Mouse (Mus musculus) bone marrow, adult 2 months (tissue): ENCODE measurements around the gene Ptprn2. TPM values are rescaled to one million over a fixed set of nuclear protein-coding genes. Genes with fewer than 3 reads are reported as not detected.

Experiments used
- H3K27ac ChIP-seq: fragments of 200-500 bp; 2 replicates; pipeline ENCODE4 v1.5.1; 2012; ENCODE audit warnings: low read depth, mild to moderate bottlenecking, control low read depth, inconsistent platforms, low read length; ENCODE audit not compliant: control insufficient read depth, poor library complexity, insufficient read depth
- H3K4me1 ChIP-seq: fragments of 200-500 bp; 2 replicates; pipeline ENCODE4 v1.6.1; 2011; ENCODE audit warnings: low read length; ENCODE audit not compliant: control insufficient read depth, insufficient read depth
- H3K4me3 ChIP-seq: fragments of 200-500 bp; replicated peaks from 2 replicates; pipeline ENCODE3; 2011; ENCODE audit warnings: mild to moderate bottlenecking, low read depth, low read length, control low read depth; ENCODE audit not compliant: control insufficient read depth
- CTCF ChIP-seq: fragments of 200-500 bp; IDR thresholded peaks from 2 replicates; pipeline ENCODE4 v1.5.1; 2011; ENCODE audit warnings: low read length, control low read depth; ENCODE audit not compliant: control insufficient read depth, insufficient read depth
- POLR2A ChIP-seq: fragments of 200-500 bp; IDR thresholded peaks from 2 replicates; pipeline ENCODE4 v1.6.1; 2011; ENCODE audit warnings: low read depth, mild to moderate bottlenecking, control low read depth, low read length, borderline replicate concordance; ENCODE audit not compliant: control insufficient read depth
- WGBS: fragments of 180-500 bp; shearing (Covaris S2); methylation state at CpG from one replicate; pipeline ENCODE4 v1.1.7; 2018; 5-methylcytosine and 5-hydroxymethylcytosine counted together
- polyA plus RNA-seq: library from polyadenylated mRNA; stranded (reverse); fragments of >200 nt; gene quantifications from 2 replicates; pipeline ENCODE4 v1.2.4, GENCODE M21; 2011; ENCODE audit warnings: low replicate concordance; ENCODE audit not compliant: missing spikeins, insufficient read depth, insufficient read length

Gene Ptprn2
- polyA plus RNA-seq, 1 experiment, result 0.35 TPM

GRCm38 (mm10) chr12:117034506-117034905 is 549.0 kb downstream of the Ptprn2 start:
- Histone ChIP-seq H3K4me3 (no peak overlapping the region), H3K27ac (no peak overlapping the region), H3K4me1 (no peaks in the 10 kb centered on the region)
- 76% methylated on average over 3 of the region's 3 CpGs for WGBS
- TF ChIP-seq POLR2A (no peak), CTCF (no peak)

- Histone ChIP-seq H3K27ac (no peak overlapping the region), H3K4me3 (no peak overlapping the region), H3K4me1 (no peaks in the 10 kb centered on the region)
- 2% methylated on average over 2 of the region's 2 CpGs for WGBS
- peak; percentile 57 for TF ChIP-seq CTCF
- no peak for TF ChIP-seq POLR2A
Measured at GRCm38 (mm10) chr12:117035243-117035642, 549.7 kb downstream of the Ptprn2 start.

GRCm38 (mm10) chr12:117039411-117039810 is 553.9 kb downstream of the Ptprn2 start:
- no peak overlapping the region for H3K27ac ChIP-seq
- WGBS, result 69% methylated on average over 3 of the region's 3 CpGs
- no peak overlapping the region for H3K4me3 ChIP-seq
- H3K4me1 ChIP-seq, result no peaks in the 10 kb centered on the region
- TF ChIP-seq POLR2A (no peak), CTCF (no peak)

- 81% methylated on average over 2 of the region's 2 CpGs for WGBS
- no peaks in the 10 kb centered on the region for H3K4me1 ChIP-seq
- H3K4me3 ChIP-seq, result no peak overlapping the region
- H3K27ac ChIP-seq, result no peak overlapping the region
- TF ChIP-seq POLR2A (no peak), CTCF (no peak)
Measured at GRCm38 (mm10) chr12:117041409-117041808, 555.9 kb downstream of the Ptprn2 start.

- TF ChIP-seq POLR2A, result no peak
- TF ChIP-seq CTCF, result no peak
- H3K4me3 ChIP-seq, result no peak overlapping the region
- H3K27ac ChIP-seq, result no peak overlapping the region
- H3K4me1 ChIP-seq, result no peaks in the 10 kb centered on the region
- 83% methylated on average over 7 of the region's 7 CpGs for WGBS
Measured at GRCm38 (mm10) chr12:117042706-117043105, 557.2 kb downstream of the Ptprn2 start.

- TF ChIP-seq POLR2A (no peak), CTCF (no peak)
- Histone ChIP-seq H3K4me3 (no peak overlapping the region), H3K27ac (no peak overlapping the region), H3K4me1 (no peaks in the 10 kb centered on the region)
- WGBS, result 25% methylated on average over 3 of the region's 3 CpGs
Measured at GRCm38 (mm10) chr12:117047384-117048251, 562.1 kb downstream of the Ptprn2 start.

- no peaks in the 10 kb centered on the region for H3K4me1 ChIP-seq
- WGBS, result 80% methylated on average over 10 of the region's 10 CpGs
- no peak overlapping the region for H3K4me3 ChIP-seq
- H3K27ac ChIP-seq, result no peak overlapping the region
- no peak for TF ChIP-seq POLR2A
- TF ChIP-seq CTCF, result no peak
Measured at GRCm38 (mm10) chr12:117049829-117050228, 564.3 kb downstream of the Ptprn2 start.

GRCm38 (mm10) chr12:117053223-117053850 is 567.8 kb downstream of the Ptprn2 start:
- no peaks in the 10 kb centered on the region for H3K4me1 ChIP-seq
- H3K27ac ChIP-seq, result no peak overlapping the region
- TF ChIP-seq POLR2A (no peak), CTCF (no peak)
- 78% methylated on average over 9 of the region's 9 CpGs for WGBS
- H3K4me3 ChIP-seq, result no peak overlapping the region
